Mouse (Mus musculus) lung, postnatal 0 days (tissue): ENCODE measurements at regions not wholly inside any gene's neighbourhood (a gene's known extent, or its start where the extent isn't known, plus 50 kb on each side); places are given as distances from the start of the nearest gene placed in this dataset.

Source experiments
- ATAC-seq: fragments of 200-750 bp; cut with Nextera tagmentation; 2 replicates; pipeline ENCODE4 v1.8.0; 2017; ENCODE audit warnings: moderate library complexity
- DNase-seq: peaks from one replicate; pipeline ENCODE4 v3.0.0-alpha.2; 2016; ENCODE audit warnings: low spot score
- H3K27ac ChIP-seq: fragments of 300-500 bp; sonication (generic); 2 replicates; pipeline ENCODE4 v1.5.1; 2014; ENCODE audit warnings: antibody characterized with exemption, mild to moderate bottlenecking, low read length, mixed read lengths
- H3K27me3 ChIP-seq: fragments of 300-500 bp; sonication (generic); replicated peaks from 2 replicates; pipeline ENCODE4 v1.6.1; 2014; ENCODE audit warnings: low read length, mixed read lengths; ENCODE audit not compliant: insufficient read depth
- H3K36me3 ChIP-seq: fragments of 300-500 bp; sonication (generic); 2 replicates; pipeline ENCODE4 v1.6.1; 2014; ENCODE audit warnings: low read length, mixed read lengths; ENCODE audit not compliant: insufficient read depth
- H3K4me1 ChIP-seq: fragments of 300-500 bp; sonication (generic); 2 replicates; pipeline ENCODE4 v1.6.1; 2014; ENCODE audit warnings: antibody characterized with exemption, low read depth, low read length, mixed read lengths; ENCODE audit not compliant: insufficient read depth
- H3K4me2 ChIP-seq: fragments of 300-500 bp; sonication (generic); replicated peaks from 2 replicates; pipeline ENCODE4 v1.6.1; 2014; ENCODE audit warnings: low read depth, mild to moderate bottlenecking, low read length, moderate library complexity, mixed read lengths
- H3K4me3 ChIP-seq: fragments of 300-500 bp; sonication (generic); 2 replicates; pipeline ENCODE4 v1.5.1; 2014; ENCODE audit warnings: low read depth, low read length
- H3K9ac ChIP-seq: fragments of 300-500 bp; sonication (generic); replicated peaks from 2 replicates; pipeline ENCODE4 v1.6.1; 2014; ENCODE audit warnings: low read depth, mild to moderate bottlenecking
- H3K9me3 ChIP-seq: fragments of 300-500 bp; sonication (generic); 2 replicates; pipeline ENCODE4 v1.6.1; 2016; ENCODE audit warnings: low read length, mixed read lengths
- CTCF ChIP-seq: IDR thresholded peaks from 2 replicates; pipeline ENCODE4 v1.5.1; 2016; ENCODE audit warnings: antibody characterized with exemption, mild to moderate bottlenecking
- EP300 ChIP-seq: IDR thresholded peaks from 2 replicates; pipeline ENCODE4 v1.6.1; 2016; ENCODE audit warnings: antibody characterized with exemption, mild to moderate bottlenecking, control low read depth
- WGBS: fragments of 180-500 bp; shearing (Covaris S2); extraction: QIAGEN DNeasy Blood & Tissue Kit; methylation state at CpG from one replicate; pipeline ENCODE4 v1.1.7; 2014; 5-methylcytosine and 5-hydroxymethylcytosine counted together

DNA sequence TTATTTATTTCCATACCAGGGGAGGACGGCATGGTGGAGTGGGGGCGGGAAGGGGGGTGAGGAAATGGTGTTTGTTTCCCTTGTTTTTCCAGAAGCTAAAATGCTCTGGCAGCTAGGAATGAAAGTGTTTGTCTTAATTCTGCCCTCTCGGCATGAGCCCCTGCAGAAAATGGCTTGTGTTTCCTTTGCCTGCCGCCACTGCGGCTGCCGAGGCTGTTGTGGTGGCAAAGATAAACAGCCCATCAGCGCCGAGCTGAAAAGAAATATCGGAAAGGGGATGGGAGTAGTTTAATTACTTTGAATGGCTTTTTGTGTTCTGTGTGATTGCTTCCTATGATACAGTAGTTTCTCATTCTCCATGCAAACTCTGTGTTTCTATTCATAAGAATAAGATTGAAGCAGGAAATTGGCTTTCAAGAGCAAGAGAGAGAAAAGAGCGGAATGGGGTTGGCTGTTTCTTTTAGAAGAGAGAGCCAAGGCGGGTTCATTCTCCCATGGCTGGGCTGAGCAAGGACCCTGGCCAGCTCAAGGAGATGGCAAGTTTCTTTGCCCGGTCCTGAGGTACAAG lies 2512.2 kb upstream of the 5930422O12Rik start:
- 5% methylated on average over 12 of the region's 12 CpGs for WGBS
- Histone ChIP-seq H3K4me2 (peak overlapping the region; percentile 61), H3K9me3 (no peaks in the 10 kb centered on the region), H3K4me3 (peak overlapping the region; percentile 34), H3K4me1 (no peaks in the 10 kb centered on the region), H3K9ac (no peak overlapping the region), H3K36me3 (no peaks in the 10 kb centered on the region), H3K27me3 (no peaks in the 10 kb centered on the region), H3K27ac (no peak overlapping the region)
- DNase-seq = no peak
- TF ChIP-seq CTCF (no peak), EP300 (no peak)
- ATAC-seq = 0 out of 2 replicates have a peak, but pooled peaks have one; percentile 2

DNA sequence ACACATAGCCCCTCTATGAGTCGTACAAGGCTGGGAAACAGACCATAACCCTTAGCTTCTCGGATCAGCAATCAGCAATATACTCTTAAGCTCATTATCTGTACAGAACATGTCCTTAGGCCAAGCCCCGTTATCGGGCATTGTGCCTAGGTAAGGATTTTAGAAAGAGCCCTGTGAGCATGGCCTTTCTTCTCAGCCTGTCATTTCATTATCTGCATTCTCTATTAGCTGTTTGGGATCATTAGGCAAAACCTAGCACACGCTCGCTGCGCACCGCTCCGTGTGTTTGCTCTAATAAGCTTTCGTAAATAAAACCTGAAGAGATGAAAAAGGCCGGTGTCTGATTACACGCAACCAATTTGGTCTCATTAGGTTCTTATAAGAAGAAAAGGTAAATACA lies 2507.1 kb upstream of the 5930422O12Rik start:
- no peaks in the 10 kb centered on the region for H3K27me3 ChIP-seq
- ATAC-seq (no peak), DNase-seq (no peak)
- no peak overlapping the region for H3K4me2 ChIP-seq
- no peaks in the 10 kb centered on the region for H3K4me1 ChIP-seq
- no peak for TF ChIP-seq CTCF
- TF ChIP-seq EP300 = no peak
- H3K27ac ChIP-seq = no peak overlapping the region
- H3K9ac ChIP-seq = no peak overlapping the region
- H3K4me3 ChIP-seq = no peak overlapping the region
- no peaks in the 10 kb centered on the region for H3K36me3 ChIP-seq
- WGBS = 79% methylated on average over 12 of the region's 12 CpGs
- H3K9me3 ChIP-seq = no peaks in the 10 kb centered on the region

DNA sequence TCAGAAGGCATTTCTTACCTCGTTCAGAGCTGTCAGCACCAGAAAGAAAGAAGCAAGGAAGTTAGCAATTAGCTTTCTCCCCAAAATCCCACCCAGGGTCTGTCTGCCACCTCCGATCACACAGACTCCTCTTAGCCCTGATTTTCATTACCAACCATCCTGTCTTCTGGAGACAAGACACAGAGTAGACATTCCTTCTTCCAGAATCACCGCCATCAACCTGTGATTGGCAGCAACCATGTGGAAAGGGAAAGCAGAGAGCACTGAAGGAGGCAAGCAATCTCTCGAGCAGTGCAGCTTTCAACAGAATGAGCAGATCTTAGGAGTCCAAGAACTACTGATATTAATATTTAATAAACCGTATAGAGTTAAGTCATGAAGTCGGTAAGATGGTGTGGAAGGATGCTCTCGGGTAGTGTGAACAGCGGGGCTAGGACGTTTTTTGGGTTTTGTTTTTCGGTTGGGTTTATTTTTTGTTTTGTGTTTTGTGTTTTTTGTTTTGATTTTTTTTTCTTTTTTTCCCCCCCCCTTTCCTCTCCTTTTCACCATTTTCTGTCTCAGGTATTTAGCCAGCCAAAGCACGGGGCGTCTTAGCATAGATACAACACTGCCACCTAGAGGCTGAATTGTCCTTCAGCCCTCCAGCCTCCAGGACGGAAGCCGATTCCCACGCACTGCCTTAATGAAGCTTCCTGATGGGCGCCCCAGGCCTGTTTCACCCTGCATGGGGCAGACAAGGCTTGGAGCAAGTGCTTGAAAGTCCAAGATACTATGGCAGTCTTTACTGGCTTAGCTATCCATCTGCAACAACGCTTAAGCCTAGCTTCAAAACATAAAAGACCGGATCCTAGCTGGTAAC lies 2505.0 kb upstream of the 5930422O12Rik start:
- no peaks in the 10 kb centered on the region for H3K4me1 ChIP-seq
- no peaks in the 10 kb centered on the region for H3K36me3 ChIP-seq
- no peak overlapping the region for H3K27ac ChIP-seq
- H3K4me2 ChIP-seq = no peak overlapping the region
- 36% methylated on average over 18 of the region's 18 CpGs for WGBS
- peak; percentile 85 for TF ChIP-seq CTCF
- TF ChIP-seq EP300 = no peak
- no peak overlapping the region for H3K4me3 ChIP-seq
- no peaks in the 10 kb centered on the region for H3K27me3 ChIP-seq
- DNase-seq (peak; percentile 74), ATAC-seq (no peak)
- no peaks in the 10 kb centered on the region for H3K9me3 ChIP-seq
- no peak overlapping the region for H3K9ac ChIP-seq

DNA sequence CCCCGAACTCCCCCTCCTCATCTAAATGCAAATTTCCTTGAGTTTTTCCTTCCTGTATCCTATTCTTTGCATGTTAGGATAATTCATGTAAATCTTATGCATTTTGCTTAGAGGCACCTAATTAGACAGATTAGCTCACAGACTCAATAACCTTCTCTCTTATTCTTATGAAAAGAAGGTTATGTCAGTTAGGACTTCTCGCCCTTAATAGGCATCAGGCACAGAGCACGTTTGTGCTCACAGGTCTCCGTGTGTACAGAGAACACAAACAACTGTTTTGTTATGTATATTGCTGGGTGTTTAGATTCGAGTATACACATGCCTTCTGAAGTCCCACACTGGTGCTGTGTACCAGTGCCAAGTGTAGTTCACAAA lies 2504.4 kb upstream of the 5930422O12Rik start:
- Histone ChIP-seq H3K9ac (no peak overlapping the region), H3K4me2 (no peak overlapping the region), H3K36me3 (no peaks in the 10 kb centered on the region), H3K4me1 (no peaks in the 10 kb centered on the region), H3K4me3 (no peak overlapping the region), H3K9me3 (no peaks in the 10 kb centered on the region), H3K27ac (no peak overlapping the region), H3K27me3 (no peaks in the 10 kb centered on the region)
- ATAC-seq = no peak
- no peak for DNase-seq
- TF ChIP-seq CTCF = no peak
- no peak for TF ChIP-seq EP300
- WGBS = 42% methylated on average over 5 of the region's 5 CpGs

DNA sequence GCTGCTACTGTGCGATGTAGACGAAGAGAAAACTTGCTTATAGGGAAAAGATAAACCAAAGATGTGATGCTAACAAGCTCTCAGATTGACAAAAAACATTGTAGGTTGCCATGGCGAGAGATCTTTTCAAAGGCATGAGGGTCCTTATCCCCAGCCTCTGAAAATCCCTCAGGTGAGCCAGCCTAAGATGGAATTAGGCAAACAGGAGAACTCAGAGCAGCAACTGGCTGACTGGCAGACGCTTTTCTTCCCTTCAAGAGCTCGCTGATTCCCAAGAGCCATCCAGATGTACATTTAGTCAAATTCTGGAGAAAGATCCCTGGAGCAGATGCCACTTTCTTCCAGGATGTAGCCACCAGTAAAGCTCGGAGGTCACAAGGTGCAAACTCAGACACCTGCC lies 2503.9 kb upstream of the 5930422O12Rik start:
- Histone ChIP-seq H3K27me3 (no peaks in the 10 kb centered on the region), H3K4me2 (no peak overlapping the region), H3K9ac (no peak overlapping the region), H3K27ac (no peak overlapping the region), H3K4me1 (no peaks in the 10 kb centered on the region), H3K4me3 (no peak overlapping the region), H3K36me3 (no peaks in the 10 kb centered on the region), H3K9me3 (no peaks in the 10 kb centered on the region)
- TF ChIP-seq CTCF (no peak), EP300 (no peak)
- no peak for ATAC-seq
- 51% methylated on average over 6 of the region's 6 CpGs for WGBS
- no peak for DNase-seq

DNA sequence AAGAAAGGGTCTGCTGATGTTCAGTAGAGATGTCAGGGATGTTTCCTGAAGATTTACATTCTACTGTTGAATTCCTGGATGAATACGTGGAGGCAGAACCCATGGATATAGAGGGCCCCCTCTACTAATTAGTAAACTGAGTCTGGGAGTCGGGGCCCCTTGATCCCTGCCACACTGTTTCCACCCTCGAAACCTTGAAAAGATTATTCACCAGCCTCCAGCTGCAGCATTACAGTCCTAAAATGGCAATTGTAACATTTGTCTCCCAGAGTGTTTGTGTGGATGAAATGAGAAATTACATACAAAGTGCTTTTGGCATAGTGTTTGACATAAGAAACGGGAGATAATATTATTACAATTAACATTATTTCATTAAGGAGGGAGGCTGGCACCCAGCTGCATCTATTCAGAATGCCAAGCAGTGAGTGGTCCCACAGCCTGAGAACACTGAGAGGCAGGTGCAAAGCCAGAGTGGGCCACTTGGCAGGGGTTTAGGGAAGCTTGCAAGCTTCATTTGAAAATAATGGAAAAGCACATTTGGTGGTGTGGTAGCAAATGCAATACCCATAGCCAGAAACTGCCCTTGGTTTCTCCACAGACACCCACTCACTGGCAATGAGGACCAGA lies 2490.9 kb upstream of the 5930422O12Rik start:
- Histone ChIP-seq H3K9me3 (no peaks in the 10 kb centered on the region), H3K9ac (no peak overlapping the region), H3K4me1 (no peaks in the 10 kb centered on the region), H3K27me3 (no peaks in the 10 kb centered on the region), H3K36me3 (no peaks in the 10 kb centered on the region), H3K4me2 (no peak overlapping the region), H3K4me3 (no peak overlapping the region), H3K27ac (no peak overlapping the region)
- TF ChIP-seq CTCF = no peak
- no peak for TF ChIP-seq EP300
- ATAC-seq (no peak), DNase-seq (no peak)
- WGBS = 68% methylated on average over 4 of the region's 4 CpGs
